ENCODE assay signal across 23 mouse cellular contexts in genomic region chr15:67037647-67038046, GRCm38 (mm10).
"Had no signal": no experiment of that assay in that cellular context is flagged by ENCODE, and none has a peak within 500 bp of the region (broad histone marks: within the 10 kb centered on the region; RNA-seq: fewer than 3 reads in every experiment).

No protein-coding gene starts in this region.

- H3K36me3 ChIP-seq: limb, embryonic 10.5 days; limb, embryonic 13.5 days; liver, embryonic 12.5 days; liver, embryonic 15.5 days; lung, embryonic 15.5 days; midbrain, embryonic 10.5 days; midbrain, embryonic 13.5 days; neural tube, embryonic 12.5 days; neural tube, embryonic 15.5 days; stomach, embryonic 15.5 days had no signal

- H3K27me3 ChIP-seq: limb, embryonic 13.5 days; lung, embryonic 15.5 days; midbrain, embryonic 13.5 days; neural tube, embryonic 12.5 days; neural tube, embryonic 15.5 days; stomach, embryonic 15.5 days had no signal

- ATAC-seq: liver, embryonic 12.5 days; midbrain, embryonic 13.5 days had no signal

- H3K9me3 ChIP-seq: limb, embryonic 10.5 days; limb, embryonic 13.5 days; liver, embryonic 12.5 days; liver, embryonic 15.5 days; lung, embryonic 15.5 days; midbrain, embryonic 10.5 days; midbrain, embryonic 13.5 days; neural tube, embryonic 12.5 days; neural tube, embryonic 15.5 days; stomach, embryonic 15.5 days had no signal

- H3K4me3 ChIP-seq: layer of hippocampus, adult 2 months; limb, embryonic 10.5 days; limb, embryonic 13.5 days; liver, embryonic 12.5 days; liver, embryonic 15.5 days; lung, embryonic 15.5 days; midbrain, embryonic 10.5 days; midbrain, embryonic 13.5 days; neural tube, embryonic 12.5 days; neural tube, embryonic 15.5 days; stomach, embryonic 15.5 days had no signal

- H3K27ac ChIP-seq: kidney, postnatal 0 days; limb, embryonic 10.5 days; limb, embryonic 13.5 days; liver, embryonic 12.5 days; liver, embryonic 15.5 days; lung, embryonic 15.5 days; midbrain, embryonic 10.5 days; midbrain, embryonic 13.5 days; neural tube, embryonic 12.5 days; neural tube, embryonic 15.5 days; stomach, embryonic 15.5 days had no signal

- H3K4me2 ChIP-seq: limb, embryonic 13.5 days; liver, embryonic 12.5 days; liver, embryonic 15.5 days; lung, embryonic 15.5 days; midbrain, embryonic 13.5 days; neural tube, embryonic 12.5 days; neural tube, embryonic 15.5 days; stomach, embryonic 15.5 days had no signal

- H3K9ac ChIP-seq: limb, embryonic 13.5 days; liver, embryonic 12.5 days; liver, embryonic 15.5 days; lung, embryonic 15.5 days; midbrain, embryonic 13.5 days; neural tube, embryonic 12.5 days; neural tube, embryonic 15.5 days; stomach, embryonic 15.5 days had no signal

- DNase-seq: kidney, adult 2 months; kidney, postnatal 25 days; layer of hippocampus, adult 9-11 months; liver; lung, adult 18-20 months; lung, postnatal 10 days; lung, postnatal 36 days; retina, postnatal 1 day; right cerebral cortex, postnatal 25 days; spleen, adult 18-20 months; thymus, postnatal 25 days had no signal
